Mouse (Mus musculus) adrenal gland (tissue): ENCODE data around the gene Krtap2-4.

Experiments used
- intact Hi-C: fragments of 180-260 bp; cut with DNase I; formaldehyde crosslinking; loops from one replicate; pipeline ENCODE4 v1.15.1; 2025

Gene Krtap2-4

GRCm38 (mm10) chr11:99583245-99583704, 31.4 kb downstream of the Krtap2-4 start, which contains the start of gene Krtap1-4:
TSS of gene Krtap1-4 (minus strand) at chr11:99583654.
- intact Hi-C loops: no loop called here

GRCm38 (mm10) chr11:99581564-99581963, 33.1 kb downstream of the Krtap2-4 start:
- intact Hi-C loops: no loop called here

- intact Hi-C loops: no loop called here
Measured at GRCm38 (mm10) chr11:99581051-99581450, 33.6 kb downstream of the Krtap2-4 start.

- intact Hi-C loops: no loop called here
Measured at GRCm38 (mm10) chr11:99580636-99581035, 34.0 kb downstream of the Krtap2-4 start, which contains the start of gene Krtap1-5. TSS of gene Krtap1-5 (minus strand) at chr11:99581016.

- intact Hi-C loops: loop anchor here (5.0 to 10.0 kb wide), 2 partner anchors 107 to 431 kb away; no protein-coding TSS in a partner anchor
Measured at GRCm38 (mm10) chr11:99574106-99574505, 40.5 kb downstream of the Krtap2-4 start.

GRCm38 (mm10) chr11:99573164-99573563, 41.5 kb downstream of the Krtap2-4 start:
- intact Hi-C loops: loop anchor here (5.0 to 10.0 kb wide), 2 partner anchors 106 to 432 kb away; no protein-coding TSS in a partner anchor

- intact Hi-C loops: no loop called here
Measured at GRCm38 (mm10) chr11:99566530-99566929, 48.1 kb downstream of the Krtap2-4 start, which contains the start of gene Krtap3-1. TSS of gene Krtap3-1 (minus strand) at chr11:99566630.
